Mouse (Mus musculus) CH12.LX (cell line): Measurements from ENCODE around the gene Rpl13a. TPM values are rescaled to one million over a fixed set of nuclear protein-coding genes. Genes with fewer than 3 reads are reported as not detected.

ENCODE experiments used
- DNase-seq: peaks from one replicate; pipeline ENCODE4 v3.0.0-alpha.2; 2013; ENCODE audit errors: extremely low read depth
- H3K27ac ChIP-seq: 2 replicates; pipeline ENCODE4 v1.5.1; 2012; ENCODE audit warnings: low read depth, mild to moderate bottlenecking, control low read depth, moderate library complexity; ENCODE audit not compliant: insufficient read depth
- H3K27me3 ChIP-seq: replicated peaks from 2 replicates; pipeline ENCODE3; 2012; ENCODE audit warnings: inconsistent platforms
- H3K36me3 ChIP-seq, 2 experiments: replicated peaks in 1 of 2; 2 replicates each; pipeline versions ENCODE3 to v1.6.1; 2012; ENCODE audit warnings: inconsistent platforms in 1 of 2, low read length in 1 of 2, mild to moderate bottlenecking in 1 of 2, mixed read lengths in 1 of 2, moderate library complexity in 1 of 2; ENCODE audit not compliant: control insufficient read depth in 1 of 2, insufficient read depth in 1 of 2
- H3K4me1 ChIP-seq, 2 experiments: 2 replicates each; pipeline ENCODE4 v1.6.1; 2012; ENCODE audit warnings: inconsistent platforms in 1 of 2, moderate library complexity in 1 of 2; ENCODE audit not compliant: insufficient read depth in 2 of 2, control insufficient read depth in 1 of 2
- H3K4me2 ChIP-seq: 2 replicates; pipeline ENCODE4 v1.6.1; 2012; ENCODE audit warnings: low read depth, mild to moderate bottlenecking, control low read depth; ENCODE audit not compliant: poor library complexity, insufficient read depth, severe bottlenecking
- H3K4me3 ChIP-seq, 3 experiments: fragments of 150-350 bp in 1 of 3; sonication (generic) in 1 of 3; replicated peaks in 1 of 3; 2 replicates each; pipeline versions ENCODE3 to v1.5.1; 2011 to 2012; ENCODE audit warnings: low read depth in 2 of 3, low read length in 2 of 3, mild to moderate bottlenecking in 2 of 3, moderate library complexity in 2 of 3, control low read depth in 1 of 3, improper control_type of control experiment in 1 of 3, inconsistent platforms in 1 of 3, mixed read lengths in 1 of 3; ENCODE audit not compliant: poor library complexity in 1 of 3
- H3K79me2 ChIP-seq: replicated peaks from 2 replicates; pipeline ENCODE4 v1.6.1; 2012; ENCODE audit warnings: mild to moderate bottlenecking, moderate library complexity; ENCODE audit not compliant: control insufficient read depth, poor library complexity, insufficient read depth, severe bottlenecking; ENCODE audit errors: extremely low read depth
- H3K9ac ChIP-seq: 2 replicates; pipeline ENCODE4 v1.6.1; 2012; ENCODE audit warnings: low read depth, mild to moderate bottlenecking, control low read depth, moderate library complexity; ENCODE audit not compliant: insufficient read depth
- H3K9me3 ChIP-seq: replicated peaks from 2 replicates; pipeline ENCODE3; 2012; ENCODE audit warnings: low read length, inconsistent platforms, mixed read lengths
- CHD1 ChIP-seq: IDR thresholded peaks from 2 replicates; pipeline ENCODE4 v1.6.1; 2012; ENCODE audit warnings: low read depth, low read length, improper control_type of control experiment, inconsistent platforms
- CTCF ChIP-seq, 2 experiments: IDR thresholded peaks in 1 of 2; conservative IDR thresholded peaks in 1 of 2; 2 replicates each; pipeline ENCODE4 v1.5.1; 2011 to 2012; ENCODE audit warnings: low read depth in 2 of 2, low read length in 2 of 2, improper control_type of control experiment in 1 of 2, inconsistent platforms in 1 of 2, mild to moderate bottlenecking in 1 of 2, moderate library complexity in 1 of 2
- E2F4 ChIP-seq: IDR thresholded peaks from 2 replicates; pipeline ENCODE4 v1.6.1; 2011; ENCODE audit warnings: low read depth, low read length, improper control_type of control experiment; ENCODE audit not compliant: insufficient replicate concordance
- EP300 ChIP-seq: IDR thresholded peaks from 2 replicates; pipeline ENCODE4 v1.6.1; 2011; ENCODE audit warnings: low read length, improper control_type of control experiment
- ETS1 ChIP-seq: conservative IDR thresholded peaks from 2 replicates; pipeline ENCODE4 v1.6.1; 2012; ENCODE audit warnings: low read depth, mild to moderate bottlenecking, inconsistent platforms, low read length, improper control_type of control experiment, moderate library complexity
- HCFC1 ChIP-seq: IDR thresholded peaks from 2 replicates; pipeline ENCODE4 v1.6.1; 2012; ENCODE audit warnings: low read depth, mild to moderate bottlenecking, inconsistent platforms, low read length, improper control_type of control experiment
- IRF4 ChIP-seq: IDR thresholded peaks from 2 replicates; pipeline ENCODE4 v1.6.1; 2014; ENCODE audit warnings: low read depth, mild to moderate bottlenecking, inconsistent platforms, low read length, improper control_type of control experiment
- KAT2A ChIP-seq: IDR thresholded peaks from 2 replicates; pipeline ENCODE4 v1.6.1; 2012; ENCODE audit warnings: low read length, improper control_type of control experiment, inconsistent platforms; ENCODE audit not compliant: insufficient replicate concordance
- MAFK ChIP-seq: IDR thresholded peaks from 2 replicates; pipeline ENCODE4 v1.6.1; 2011; ENCODE audit warnings: low read length, improper control_type of control experiment; ENCODE audit not compliant: insufficient replicate concordance
- MYC ChIP-seq: IDR thresholded peaks from 2 replicates; pipeline ENCODE4 v1.6.1; 2011; ENCODE audit warnings: low read depth, mild to moderate bottlenecking, improper control_type of control experiment, low read length
- NELFE ChIP-seq: IDR thresholded peaks from 2 replicates; pipeline ENCODE4 v1.6.1; 2011; ENCODE audit warnings: low read depth, low read length, improper control_type of control experiment
- POLR2AphosphoS2 ChIP-seq: IDR thresholded peaks from 2 replicates; pipeline ENCODE4 v1.6.1; 2011; ENCODE audit warnings: low read depth, low read length, improper control_type of control experiment
- RCOR1 ChIP-seq: conservative IDR thresholded peaks from 2 replicates; pipeline ENCODE4 v1.6.1; 2012; ENCODE audit warnings: low read depth, mild to moderate bottlenecking, inconsistent platforms, low read length, improper control_type of control experiment
- SIN3A ChIP-seq: IDR thresholded peaks from 2 replicates; pipeline ENCODE4 v1.6.1; 2012; ENCODE audit warnings: low read length, improper control_type of control experiment, inconsistent platforms
- SMC3 ChIP-seq: IDR thresholded peaks from 2 replicates; pipeline ENCODE4 v1.6.1; 2011; ENCODE audit warnings: low read depth, low read length, improper control_type of control experiment
- TCF12 ChIP-seq: IDR thresholded peaks from 2 replicates; pipeline ENCODE4 v1.6.1; 2014; ENCODE audit warnings: low read depth, mild to moderate bottlenecking, inconsistent platforms, low read length, improper control_type of control experiment
- UBTF ChIP-seq: IDR thresholded peaks from 2 replicates; pipeline ENCODE4 v1.6.1; 2012; ENCODE audit warnings: low read depth, mild to moderate bottlenecking, inconsistent platforms, low read length, improper control_type of control experiment, moderate library complexity
- ZKSCAN1 ChIP-seq: IDR thresholded peaks from 2 replicates; pipeline ENCODE4 v1.6.1; 2012; ENCODE audit warnings: low read depth, inconsistent platforms, low read length, improper control_type of control experiment, borderline replicate concordance
- ZMIZ1 ChIP-seq: IDR thresholded peaks from 2 replicates; pipeline ENCODE4 v1.6.1; 2012; ENCODE audit warnings: low read depth, mild to moderate bottlenecking, inconsistent platforms, low read length, improper control_type of control experiment
- dilution Hi-C: fragments of 300-500 bp; cut with MboI; formaldehyde crosslinking; loops from 2 replicates; pipeline ENCODE4 v1.14.3; 2020; ENCODE audit warnings: low sequenced_read_pairs; ENCODE audit not compliant: extremely low pct_unique_long_range_greater_than_20kb, extremely low pct_ligation_motif_present
- in situ Hi-C: fragments of 300-500 bp; cut with MboI; formaldehyde crosslinking; loops from 3 replicates; pipeline ENCODE4 v1.14.3; 2019; ENCODE audit warnings: low sequenced_read_pairs, low pct_ligation_motif_present, low pct_unique_long_range_greater_than_20kb, mixed read lengths
- polyA plus RNA-seq: library from polyadenylated mRNA; unstranded; fragments of >175 nt; gene quantifications from 2 replicates; pipeline ENCODE4 v1.2.1, GENCODE M21; 2012; ENCODE audit warnings: low read depth; ENCODE audit not compliant: insufficient read length
- total RNA-seq, 2 experiments: library from RNA; depleted of rRNA; stranded (reverse); fragments of 300-350 nt in 1 of 2; fragments of >200 nt in 1 of 2; gene quantifications; 2 replicates each; pipeline ENCODE4 v1.2.3; 2012 to 2014

The Rpl13a gene
- total and polyA plus RNA-seq, 3 experiments = 2,822 to 5,043 (median 4,154) TPM

DNA sequence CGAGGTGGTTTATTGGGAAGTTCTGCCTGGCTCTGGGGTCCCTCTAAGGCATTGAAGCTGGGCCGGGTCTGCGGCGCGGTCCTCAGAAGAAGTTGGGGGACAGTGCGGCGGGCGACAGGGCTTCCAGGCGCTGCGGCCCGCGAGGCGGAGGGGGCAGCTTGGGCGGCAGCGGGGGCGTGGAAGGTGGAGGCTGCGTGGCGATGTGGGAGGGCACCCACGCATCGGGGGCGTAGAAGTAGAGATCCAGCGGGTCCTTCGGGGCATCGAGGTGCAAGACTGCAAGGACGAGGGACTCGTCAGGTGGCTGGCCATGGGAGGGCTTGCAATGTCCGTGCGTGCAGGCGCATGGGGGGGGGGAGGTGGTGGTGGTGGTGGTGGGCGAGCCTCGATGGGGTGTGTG is 47.8 kb upstream of the Rpl13a start:
- Histone ChIP-seq H3K4me1 (peaks cover 7 to 10% of the 10 kb centered on the region in 2 experiments), H3K36me3 (no peaks in the 10 kb centered on the region), H3K9me3 (peaks cover 12% of the 10 kb centered on the region), H3K27ac (no peak overlapping the region), H3K27me3 (peaks cover 72% of the 10 kb centered on the region), H3K9ac (no peak overlapping the region), H3K4me2 (no peak overlapping the region)
- no peak for DNase-seq
- no peak for TF ChIP-seq ZMIZ1
- TF ChIP-seq TCF12 = no peak
- TF ChIP-seq CHD1 = no peak
- TF ChIP-seq POLR2AphosphoS2 = no peak
- no peak for TF ChIP-seq CTCF (conservative IDR thresholded peaks at IDR 0.05 in 1 of 2, IDR thresholded peaks at IDR 0.05 in 1 of 2; ENCODE audit: low read depth in 2 of 2, low read length in 2 of 2)
- no peak for TF ChIP-seq NELFE
- TF ChIP-seq MAFK = no peak
- TF ChIP-seq EP300 = no peak
- no peak for TF ChIP-seq SMC3
- TF ChIP-seq KAT2A = no peak
- TF ChIP-seq E2F4 = no peak
- no peak for TF ChIP-seq MYC
- no peak for TF ChIP-seq ZKSCAN1
- no peak for TF ChIP-seq UBTF
- TF ChIP-seq RCOR1 = no peak
- TF ChIP-seq ETS1 = no peak
- TF ChIP-seq IRF4 = no peak
- TF ChIP-seq, all 38 proteins: peak for 0
- in situ Hi-C loops (no loop called here), dilution Hi-C loops (no loop called here)
- H3K79me2 ChIP-seq = no peaks in the 10 kb centered on the region
- no peak overlapping the region for H3K4me3 ChIP-seq

DNA sequence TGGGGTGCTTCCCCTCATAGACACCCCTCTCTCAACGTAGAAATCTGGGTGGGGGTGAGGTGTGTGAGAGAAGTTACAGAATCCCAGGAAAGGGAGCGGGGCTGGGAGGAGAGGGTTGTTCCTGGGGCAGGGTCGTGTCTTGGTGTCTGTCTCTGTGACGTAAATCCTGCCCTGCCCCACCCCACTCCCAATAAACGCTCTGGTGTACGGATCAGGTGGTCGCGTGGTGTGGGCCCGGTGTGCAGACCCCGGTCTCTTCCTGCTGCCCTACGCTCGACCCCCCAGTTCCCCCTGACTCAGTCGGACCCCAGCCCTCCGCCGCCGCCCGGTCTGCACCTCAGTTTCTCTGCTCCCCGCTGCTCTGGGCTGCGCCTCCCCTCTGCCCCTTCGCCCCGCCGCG is 47.4 kb upstream of the Rpl13a start:
- TF ChIP-seq KAT2A = no peak
- no peak for TF ChIP-seq HCFC1
- no peak for TF ChIP-seq SIN3A
- TF ChIP-seq RCOR1 = no peak
- Histone ChIP-seq H3K79me2 (no peaks in the 10 kb centered on the region), H3K4me1 (peaks cover 7 to 10% of the 10 kb centered on the region in 2 experiments), H3K9me3 (peaks cover 12% of the 10 kb centered on the region), H3K36me3 (no peaks in the 10 kb centered on the region), H3K4me2 (no peak overlapping the region), H3K9ac (no peak overlapping the region), H3K4me3 (no peak overlapping the region), H3K27me3 (peaks cover 68% of the 10 kb centered on the region), H3K27ac (no peak overlapping the region)
- DNase-seq = no peak
- in situ Hi-C loops (no loop called here), dilution Hi-C loops (no loop called here)
